Mouse (Mus musculus): Measurements from ENCODE around the gene Camk2g. TPM values are rescaled to one million over a fixed set of nuclear protein-coding genes. Genes with fewer than 3 reads are reported as not detected.

Camk2g gene
- total and polyA plus RNA-seq, 2 experiments from 2014 or later, result 204 to 291 TPM

DNA sequence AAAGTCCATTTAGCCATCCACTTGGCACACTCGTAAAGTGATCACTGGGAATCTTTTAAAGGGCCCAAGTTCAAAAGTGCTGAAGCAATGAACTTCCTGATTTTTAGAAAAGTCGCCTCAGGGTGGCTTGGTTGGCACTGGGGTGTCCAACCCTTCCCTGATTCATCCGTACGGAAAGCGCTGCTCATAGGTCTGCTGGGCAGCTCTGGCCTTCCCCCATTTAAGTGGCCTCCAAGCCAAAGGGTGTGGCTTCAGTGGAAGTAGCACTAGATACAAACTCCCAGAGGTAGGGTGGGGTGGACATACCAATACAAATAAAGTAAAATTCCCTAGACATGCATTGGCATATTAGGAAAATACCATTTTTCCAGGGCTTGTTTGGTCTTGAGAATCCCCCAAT, 33.6 kb upstream of the Camk2g start:
- ATAC-seq (no peak), DNase-seq (ENCODE audit: low spot score) (no peak)
- no peak for TF ChIP-seq CTCF (IDR thresholded peaks at IDR 0.05; ENCODE audit: low read depth)
- no peaks in the 10 kb centered on the region for H3K9me3 ChIP-seq (ENCODE audit: low read length)
- no peak overlapping the region for H3K4me2 ChIP-seq (ENCODE audit: low read depth, low read length)
- no peak overlapping the region for H3K27ac ChIP-seq
- no peaks in the 10 kb centered on the region for H3K27me3 ChIP-seq (ENCODE audit: insufficient read depth, low read length)
- H3K4me3 ChIP-seq (ENCODE audit: low read length), result no peak overlapping the region
- WGBS, result 87% methylated on average over 5 of the region's 5 CpGs
- no peaks in the 10 kb centered on the region for H3K36me3 ChIP-seq (ENCODE audit: insufficient read depth, low read length)
- no peak overlapping the region for H3K9ac ChIP-seq (replicated peaks; ENCODE audit: low read length)
- H3K4me1 ChIP-seq (ENCODE audit: insufficient read depth, low read length), result no peaks in the 10 kb centered on the region

- Histone ChIP-seq H3K4me1 (ENCODE audit: insufficient read depth, low read length) (no peaks in the 10 kb centered on the region), H3K27ac (no peak overlapping the region), H3K4me2 (ENCODE audit: low read depth, low read length) (no peak overlapping the region), H3K27me3 (ENCODE audit: insufficient read depth, low read length) (no peaks in the 10 kb centered on the region), H3K36me3 (ENCODE audit: insufficient read depth, low read length) (no peaks in the 10 kb centered on the region), H3K9ac (replicated peaks; ENCODE audit: low read length) (no peak overlapping the region), H3K9me3 (ENCODE audit: low read length) (no peaks in the 10 kb centered on the region), H3K4me3 (ENCODE audit: low read length) (no peak overlapping the region)
- DNase-seq (ENCODE audit: low spot score) (no peak), ATAC-seq (no peak)
- WGBS, result 88% methylated on average over 8 of the region's 8 CpGs
- TF ChIP-seq CTCF (IDR thresholded peaks at IDR 0.05; ENCODE audit: low read depth), result no peak
Observed at GRCm38 (mm10) chr14:20827061-20827460, 33.2 kb upstream of the Camk2g start.

GRCm38 (mm10) chr14:20825516-20825915, 31.6 kb upstream of the Camk2g start:
- no peak overlapping the region for H3K4me2 ChIP-seq (ENCODE audit: low read depth, low read length)
- DNase-seq (ENCODE audit: low spot score), result no peak
- no peak for ATAC-seq
- H3K27me3 ChIP-seq (ENCODE audit: insufficient read depth, low read length), result no peaks in the 10 kb centered on the region
- H3K27ac ChIP-seq, result no peak overlapping the region
- WGBS, result 97% methylated on average over 2 of the region's 2 CpGs
- no peak overlapping the region for H3K9ac ChIP-seq (replicated peaks; ENCODE audit: low read length)
- no peak for TF ChIP-seq CTCF (IDR thresholded peaks at IDR 0.05; ENCODE audit: low read depth)
- no peaks in the 10 kb centered on the region for H3K4me1 ChIP-seq (ENCODE audit: insufficient read depth, low read length)
- H3K4me3 ChIP-seq (ENCODE audit: low read length), result no peak overlapping the region
- no peaks in the 10 kb centered on the region for H3K9me3 ChIP-seq (ENCODE audit: low read length)
- H3K36me3 ChIP-seq (ENCODE audit: insufficient read depth, low read length), result no peaks in the 10 kb centered on the region

DNA sequence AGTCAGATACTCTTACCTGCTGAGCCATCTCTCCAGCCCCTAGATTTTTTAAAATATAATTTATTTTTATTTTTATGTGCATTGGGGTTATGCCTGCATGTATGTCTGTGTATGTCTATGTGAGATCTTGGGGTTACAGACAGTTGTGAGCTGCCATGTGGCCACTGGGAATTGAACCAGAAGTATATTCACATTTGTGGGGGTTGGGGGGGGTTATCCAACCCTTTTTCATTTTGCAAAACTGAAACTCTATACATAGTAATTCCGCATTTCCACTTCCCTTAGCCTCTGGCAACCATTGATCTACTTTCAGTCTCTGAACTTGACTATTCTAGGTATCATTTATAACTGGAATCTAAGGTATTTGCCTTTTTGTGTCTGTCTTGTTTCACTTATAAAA, 30.6 kb upstream of the Camk2g start:
- H3K9ac ChIP-seq (replicated peaks; ENCODE audit: low read length), result no peak overlapping the region
- no peaks in the 10 kb centered on the region for H3K4me1 ChIP-seq (ENCODE audit: insufficient read depth, low read length)
- ATAC-seq (no peak), DNase-seq (ENCODE audit: low spot score) (no peak)
- WGBS, result 69% methylated on average over 1 of the region's 1 CpGs
- no peak for TF ChIP-seq CTCF (IDR thresholded peaks at IDR 0.05; ENCODE audit: low read depth)
- no peaks in the 10 kb centered on the region for H3K36me3 ChIP-seq (ENCODE audit: insufficient read depth, low read length)
- no peak overlapping the region for H3K27ac ChIP-seq
- H3K4me2 ChIP-seq (ENCODE audit: low read depth, low read length), result no peak overlapping the region
- H3K4me3 ChIP-seq (ENCODE audit: low read length), result no peak overlapping the region
- no peaks in the 10 kb centered on the region for H3K27me3 ChIP-seq (ENCODE audit: insufficient read depth, low read length)
- H3K9me3 ChIP-seq (ENCODE audit: low read length), result no peaks in the 10 kb centered on the region

GRCm38 (mm10) chr14:20815448-20815847, 21.6 kb upstream of the Camk2g start:
- 91% methylated on average over 3 of the region's 3 CpGs for WGBS
- H3K27ac ChIP-seq, result no peak overlapping the region
- ATAC-seq, result no peak
- DNase-seq (ENCODE audit: low spot score), result no peak
- H3K9ac ChIP-seq (replicated peaks; ENCODE audit: low read length), result no peak overlapping the region
- H3K4me2 ChIP-seq (ENCODE audit: low read depth, low read length), result no peak overlapping the region
- TF ChIP-seq CTCF (IDR thresholded peaks at IDR 0.05; ENCODE audit: low read depth), result no peak
- H3K36me3 ChIP-seq (ENCODE audit: insufficient read depth, low read length), result no peaks in the 10 kb centered on the region
- H3K4me1 ChIP-seq (ENCODE audit: insufficient read depth, low read length), result no peaks in the 10 kb centered on the region
- H3K4me3 ChIP-seq (ENCODE audit: low read length), result no peak overlapping the region
- H3K9me3 ChIP-seq (ENCODE audit: low read length), result no peaks in the 10 kb centered on the region
- no peaks in the 10 kb centered on the region for H3K27me3 ChIP-seq (ENCODE audit: insufficient read depth, low read length)

- Histone ChIP-seq H3K9ac (replicated peaks; ENCODE audit: low read length) (no peak overlapping the region), H3K36me3 (ENCODE audit: insufficient read depth, low read length) (no peaks in the 10 kb centered on the region), H3K4me3 (ENCODE audit: low read length) (no peak overlapping the region), H3K27me3 (ENCODE audit: insufficient read depth, low read length) (no peaks in the 10 kb centered on the region), H3K9me3 (ENCODE audit: low read length) (no peaks in the 10 kb centered on the region), H3K4me1 (ENCODE audit: insufficient read depth, low read length) (no peaks in the 10 kb centered on the region), H3K4me2 (ENCODE audit: low read depth, low read length) (no peak overlapping the region), H3K27ac (no peak overlapping the region)
- WGBS, result 71% methylated on average over 7 of the region's 7 CpGs
- no peak for DNase-seq (ENCODE audit: low spot score)
- no peak for TF ChIP-seq CTCF (IDR thresholded peaks at IDR 0.05; ENCODE audit: low read depth)
- no peak for ATAC-seq
Observed at GRCm38 (mm10) chr14:20811779-20812406, 18.0 kb upstream of the Camk2g start.

DNA sequence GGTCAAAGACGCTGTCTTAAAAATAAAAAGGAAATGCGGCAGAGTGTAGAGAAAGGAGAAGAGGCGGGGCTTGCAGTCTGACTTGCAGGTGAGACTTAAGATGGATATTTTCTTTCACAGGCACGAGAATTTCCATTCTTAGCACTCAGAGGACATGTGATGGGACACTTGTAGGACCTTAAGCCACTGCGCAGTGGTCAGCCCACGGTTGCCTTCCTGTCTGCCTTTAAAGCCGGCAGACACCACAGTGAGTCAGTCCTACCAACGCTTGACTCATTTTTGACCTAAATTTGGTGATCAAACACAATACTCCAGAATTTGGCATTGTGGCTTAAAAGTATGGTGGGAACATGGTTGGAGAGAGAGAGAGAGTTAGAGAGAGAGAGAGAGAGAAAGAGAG, 17.3 kb upstream of the Camk2g start:
- H3K36me3 ChIP-seq (ENCODE audit: insufficient read depth, low read length), result no peaks in the 10 kb centered on the region
- H3K27ac ChIP-seq, result no peak overlapping the region
- no peaks in the 10 kb centered on the region for H3K9me3 ChIP-seq (ENCODE audit: low read length)
- DNase-seq (ENCODE audit: low spot score) (no peak), ATAC-seq (no peak)
- WGBS, result 91% methylated on average over 8 of the region's 8 CpGs
- no peak overlapping the region for H3K4me2 ChIP-seq (ENCODE audit: low read depth, low read length)
- no peak overlapping the region for H3K4me3 ChIP-seq (ENCODE audit: low read length)
- no peaks in the 10 kb centered on the region for H3K4me1 ChIP-seq (ENCODE audit: insufficient read depth, low read length)
- no peaks in the 10 kb centered on the region for H3K27me3 ChIP-seq (ENCODE audit: insufficient read depth, low read length)
- H3K9ac ChIP-seq (replicated peaks; ENCODE audit: low read length), result no peak overlapping the region
- TF ChIP-seq CTCF (IDR thresholded peaks at IDR 0.05; ENCODE audit: low read depth), result no peak
